ENCODE assay signal across 8 mouse cellular contexts in the genomic region with DNA sequence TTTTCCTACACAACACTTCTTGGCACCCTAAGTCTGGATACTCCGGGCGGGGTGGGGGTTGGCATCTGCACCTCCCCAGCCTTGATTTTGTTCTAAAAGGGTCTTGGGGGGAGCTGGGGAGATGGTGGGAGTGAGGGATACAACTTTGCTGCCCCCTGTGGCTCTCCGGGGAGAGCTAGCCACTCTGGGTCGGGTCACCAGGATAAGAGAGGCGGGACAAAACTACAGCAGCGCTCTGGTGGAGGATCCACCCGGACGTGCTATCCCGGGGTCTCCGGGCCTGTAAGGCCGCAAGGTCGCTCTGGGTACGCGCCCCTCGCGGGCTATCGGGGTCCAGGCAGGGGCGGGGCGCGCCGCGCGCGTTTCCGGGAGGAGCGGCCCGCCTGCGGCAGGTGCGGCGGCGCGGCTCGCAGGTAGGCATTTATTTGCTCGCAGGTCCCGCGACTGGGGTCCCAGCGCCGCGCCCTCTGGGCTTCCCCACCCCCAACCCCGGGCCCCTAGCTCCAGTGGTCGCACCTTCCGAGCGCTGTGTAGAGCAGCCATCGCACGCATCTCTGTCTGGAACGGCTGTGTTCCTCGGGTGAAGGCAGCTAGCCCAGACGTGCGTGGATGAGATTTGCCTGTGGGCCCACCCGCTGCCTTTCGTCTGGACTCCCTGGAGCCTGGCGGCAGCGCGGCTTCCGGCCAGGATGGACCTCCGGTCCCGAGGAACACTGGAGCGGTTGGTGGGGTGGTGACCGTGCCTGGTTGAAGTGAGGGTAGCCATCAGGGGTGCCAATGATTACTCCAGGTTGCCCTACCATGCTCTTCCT. TPM values are rescaled to one million over a fixed set of nuclear protein-coding genes. Genes with fewer than 3 reads are reported as not detected.
A peak's percentile ranks its signal among the peaks of the same experiment; 100 is the strongest.
DNase-seq lines count a peak whose midpoint lies in the region; ATAC-seq and TF ChIP-seq lines count a peak whose summit lies in the region.

No protein-coding gene starts in this region.

- H3K9ac ChIP-seq in ES-E14 (ENCODE audit: insufficient read depth, low read depth, low read length, poor library complexity, severe bottlenecking): peak overlapping the region; percentile 67
- H3K9ac ChIP-seq in forebrain, embryonic 15.5 days (replicated peaks): peak overlapping the region; percentile 30; the same call in 1 of the 2 replicates
- H3K9ac ChIP-seq in kidney, embryonic 15.5 days: peak overlapping the region; percentile 46

- TF ChIP-seq POLR2A in cerebellum, adult 2 months (IDR thresholded peaks at IDR 0.05; ENCODE audit: borderline replicate concordance, insufficient read depth, low read length): no peak

- no peak overlapping the region for H3K27ac ChIP-seq in cerebellum, adult 2 months (ENCODE audit: insufficient read depth, low read length)
- no peak overlapping the region for H3K27ac ChIP-seq in ES-E14 (ENCODE audit: insufficient read depth, low read depth, low read length, poor library complexity, severe bottlenecking)
- H3K27ac ChIP-seq in forebrain, embryonic 15.5 days (replicated peaks): no peak overlapping the region
- no peak overlapping the region for H3K27ac ChIP-seq in kidney, embryonic 15.5 days

- H3K4me2 ChIP-seq in forebrain, embryonic 15.5 days (replicated peaks): peak overlapping the region; percentile 54
- peak overlapping the region; percentile 97 for H3K4me2 ChIP-seq in kidney, embryonic 15.5 days

- no peaks in the 10 kb centered on the region for H3K36me3 ChIP-seq in ES-E14 (ENCODE audit: control insufficient read depth, insufficient read depth, low read length, poor library complexity, severe bottlenecking)
- peaks cover 9% of the 10 kb centered on the region; the same call in 1 of the 2 replicates for H3K36me3 ChIP-seq in forebrain, embryonic 15.5 days
- H3K36me3 ChIP-seq in kidney, embryonic 15.5 days: peaks cover 17% of the 10 kb centered on the region

- no peaks in the 10 kb centered on the region for H3K9me3 ChIP-seq in ES-E14 (ENCODE audit: control insufficient read depth, insufficient read depth, low read depth, low read length)
- H3K9me3 ChIP-seq in forebrain, embryonic 15.5 days: no peaks in the 10 kb centered on the region
- H3K9me3 ChIP-seq in kidney, embryonic 15.5 days (replicated peaks): no peaks in the 10 kb centered on the region

- H3K27me3 ChIP-seq in cerebellum, adult 2 months (ENCODE audit: control insufficient read depth, insufficient read depth, low read length): no peaks in the 10 kb centered on the region
- peaks cover 71% of the 10 kb centered on the region for H3K27me3 ChIP-seq in forebrain, embryonic 15.5 days
- peaks cover 60% of the 10 kb centered on the region for H3K27me3 ChIP-seq in kidney, embryonic 15.5 days

- H3K4me3 ChIP-seq in cerebellum, adult 2 months (replicated peaks; ENCODE audit: insufficient read depth, low read depth, low read length): peak overlapping the region; percentile 32
- H3K4me3 ChIP-seq in ES-E14 (ENCODE audit: insufficient read depth in 1 of 2, low read depth in 1 of 2, low read length in 2 of 2, poor library complexity in 1 of 2, severe bottlenecking in 1 of 2): peak overlapping the region; percentile 63 to 65
- peak overlapping the region; percentile 32 for H3K4me3 ChIP-seq in forebrain, embryonic 15.5 days
- H3K4me3 ChIP-seq in kidney, embryonic 15.5 days (replicated peaks): peak overlapping the region; percentile 56

- WGBS in cerebellum, adult 2 months: 4% methylated on average over 53 of the region's 59 CpGs
- WGBS in forebrain, embryonic 15.5 days: 3% methylated on average over 59 of the region's 59 CpGs
- WGBS in kidney, embryonic 15.5 days: 2% methylated on average over 57 of the region's 59 CpGs

- no peak for ATAC-seq in forebrain, embryonic 15.5 days (replicated peaks)
- no peak for ATAC-seq in kidney, embryonic 15.5 days (replicated peaks; ENCODE audit: low FRiP score)

- no peak for TF ChIP-seq CTCF in cerebellum, adult 2 months (IDR thresholded peaks at IDR 0.05; ENCODE audit: borderline replicate concordance, insufficient read depth, low read depth, low read length)

- in situ Hi-C loops in ES-E14 (cut with MboI; ENCODE audit: low sequenced_read_pairs in 2 of 2, unreplicated experiment in 2 of 2): no loop called here

- H3K4me1 ChIP-seq in cerebellum, adult 2 months (ENCODE audit: control insufficient read depth, insufficient read depth, low read length): peaks cover 53% of the 10 kb centered on the region
- peaks cover 4 to 40% of the 10 kb centered on the region in 2 experiments; a peak in 3 of 4 replicates for H3K4me1 ChIP-seq in ES-E14 (ENCODE audit: control insufficient read depth in 2 of 2, insufficient read depth in 2 of 2, low read length in 2 of 2, poor library complexity in 1 of 2)
- peaks cover 18% of the 10 kb centered on the region for H3K4me1 ChIP-seq in forebrain, embryonic 15.5 days
- H3K4me1 ChIP-seq in kidney, embryonic 15.5 days: peaks cover 78% of the 10 kb centered on the region

- DNase-seq in cerebellum, adult 2 months: no peak
- no peak for DNase-seq in cerebellum, adult 11 months
- no peak for DNase-seq in ES-E14 (ENCODE audit: low read depth, low spot score)
- DNase-seq in lung, postnatal 36 days: peak; percentile 61
- no peak for DNase-seq in right cerebral cortex, adult 2 months (ENCODE audit: low spot score in 2 of 2)
- no peak for DNase-seq in layer of hippocampus, adult 18-20 months (ENCODE audit: low spot score in 2 of 2)

TF ChIP-seq in ES-E14, 5 proteins besides CTCF, POLR2A, EP300 and RAD21:
- TF ChIP-seq ZC3H11A (IDR thresholded peaks at IDR 0.05; ENCODE audit: borderline replicate concordance, low read depth, low read length) (no peak), CHD2 (IDR thresholded peaks at IDR 0.05; ENCODE audit: low read depth, low read length) (no peak), ZNF384 (IDR thresholded peaks at IDR 0.05; ENCODE audit: low read depth, low read length) (no peak), HCFC1 (IDR thresholded peaks at IDR 0.05; ENCODE audit: borderline replicate concordance, insufficient read depth, low read length) (no peak), MAFK (IDR thresholded peaks at IDR 0.05; ENCODE audit: insufficient read depth, low read depth, low read length) (no peak)

RNA-seq across cellular contexts. Expression of gene Cracr2b, which starts 0.8 kb away (rescaled TPM):
- 8.3 and 10.1 TPM in 2 replicates for polyA plus RNA-seq in cerebellum, adult 2 months (2012; rRNA removed)
- total RNA-seq in ES-E14 (2012; rRNA removed): 5.8 and 11.7 TPM in 2 replicates
- polyA plus RNA-seq in forebrain, embryonic 15.5 days (2015; fragmentation: Nextera tagmentation; extraction: Ambion mirVana): 5.0 and 8.5 TPM in 2 replicates
- 19.3 and 22.0 TPM in 2 replicates for polyA plus RNA-seq in kidney, embryonic 15.5 days (2015; fragmentation: Nextera tagmentation; extraction: Ambion mirVana)
- total RNA-seq in layer of hippocampus, adult 18-20 months (2021): 1 to 10 TPM; 3.3 TPM

RNA-seq across cellular contexts. Expression of gene Cd151, which starts 5.5 kb away (rescaled TPM):
- polyA plus RNA-seq in cerebellum, adult 2 months (2012; rRNA removed): 68.7 and 73.9 TPM in 2 replicates
- total RNA-seq in ES-E14 (2012; rRNA removed): 238 and 257 TPM in 2 replicates
- 15.9 and 18.6 TPM in 2 replicates for polyA plus RNA-seq in forebrain, embryonic 15.5 days (2015; fragmentation: Nextera tagmentation; extraction: Ambion mirVana)
- polyA plus RNA-seq in kidney, embryonic 15.5 days (2015; fragmentation: Nextera tagmentation; extraction: Ambion mirVana): 30.9 and 34.8 TPM in 2 replicates
- 10 to 100 TPM; 24.2 to 26.0 TPM for total RNA-seq in layer of hippocampus, adult 18-20 months (2021)

RNA-seq across cellular contexts. Expression of gene Pnpla2, which starts 6.7 kb away (rescaled TPM):
- 46.8 and 51.3 TPM in 2 replicates for polyA plus RNA-seq in cerebellum, adult 2 months (2012; rRNA removed)
- 10.7 and 12.7 TPM in 2 replicates for total RNA-seq in ES-E14 (2012; rRNA removed)
- 21.5 and 22.0 TPM in 2 replicates for polyA plus RNA-seq in forebrain, embryonic 15.5 days (2015; fragmentation: Nextera tagmentation; extraction: Ambion mirVana)
- 36.3 and 41.7 TPM in 2 replicates for polyA plus RNA-seq in kidney, embryonic 15.5 days (2015; fragmentation: Nextera tagmentation; extraction: Ambion mirVana)
- total RNA-seq in layer of hippocampus, adult 18-20 months (2021): 10 to 100 TPM; 29.9 to 35.6 TPM

RNA-seq across cellular contexts. Expression of gene Polr2l, which starts 13.2 kb away (rescaled TPM):
- 58.9 and 62.3 TPM in 2 replicates for polyA plus RNA-seq in cerebellum, adult 2 months (2012; rRNA removed)
- 110 and 120 TPM in 2 replicates for total RNA-seq in ES-E14 (2012; rRNA removed)
- 68.3 and 73.2 TPM in 2 replicates for polyA plus RNA-seq in forebrain, embryonic 15.5 days (2015; fragmentation: Nextera tagmentation; extraction: Ambion mirVana)
- 78.7 and 81.5 TPM in 2 replicates for polyA plus RNA-seq in kidney, embryonic 15.5 days (2015; fragmentation: Nextera tagmentation; extraction: Ambion mirVana)
- total RNA-seq in layer of hippocampus, adult 18-20 months (2021): 10 to 100 TPM; 39.2 to 42.8 TPM

RNA-seq across cellular contexts. Expression of gene Tspan4, which starts 13.3 kb away (rescaled TPM):
- 140 and 162 TPM in 2 replicates for polyA plus RNA-seq in cerebellum, adult 2 months (2012; rRNA removed)
- total RNA-seq in ES-E14 (2012; rRNA removed): 75.9 and 98.8 TPM in 2 replicates
- polyA plus RNA-seq in forebrain, embryonic 15.5 days (2015; fragmentation: Nextera tagmentation; extraction: Ambion mirVana): 25.6 and 27.3 TPM in 2 replicates
- polyA plus RNA-seq in kidney, embryonic 15.5 days (2015; fragmentation: Nextera tagmentation; extraction: Ambion mirVana): 91.6 and 93.4 TPM in 2 replicates
- 10 to 100 TPM; 11.3 to 11.7 TPM for total RNA-seq in layer of hippocampus, adult 18-20 months (2021)
